Mouse (Mus musculus) heart, embryonic 14.5 days (tissue): ENCODE results near the gene Nol6. TPM values are rescaled to one million over a fixed set of nuclear protein-coding genes. Genes with fewer than 3 reads are reported as not detected.

Source experiments
- ATAC-seq: fragments of 200-750 bp; cut with Nextera tagmentation; 2 replicates; pipeline ENCODE4 v1.8.0; 2017; ENCODE audit warnings: low read depth, moderate TSS enrichment; ENCODE audit not compliant: insufficient number of reproducible peaks, insufficient read depth, low FRiP score
- H3K27ac ChIP-seq, 2 experiments: fragments of 200-500 bp in 1 of 2; fragments of 300-500 bp in 1 of 2; sonication (generic) in 1 of 2; replicated peaks in 1 of 2; 2 replicates each; pipeline ENCODE4 v1.5.1; 2012 to 2014; ENCODE audit warnings: low read depth in 2 of 2, low read length in 2 of 2, control low read depth in 1 of 2, mild to moderate bottlenecking in 1 of 2, mixed read lengths in 1 of 2; ENCODE audit not compliant: control insufficient read depth in 1 of 2, insufficient read depth in 1 of 2
- H3K27me3 ChIP-seq: fragments of 300-500 bp; sonication (generic); 2 replicates; pipeline ENCODE4 v1.6.1; 2014; ENCODE audit warnings: mild to moderate bottlenecking, low read length, control low read depth; ENCODE audit not compliant: control insufficient read depth, insufficient read depth
- H3K36me3 ChIP-seq: fragments of 300-500 bp; sonication (generic); 2 replicates; pipeline ENCODE4 v1.6.1; 2014; ENCODE audit warnings: mild to moderate bottlenecking, control low read depth, low read length, mixed read lengths; ENCODE audit not compliant: control insufficient read depth, insufficient read depth
- H3K4me1 ChIP-seq, 2 experiments: fragments of 200-500 bp in 1 of 2; fragments of 300-500 bp in 1 of 2; sonication (generic) in 1 of 2; 2 replicates each; pipeline ENCODE4 v1.6.1; 2012 to 2014; ENCODE audit warnings: low read length in 2 of 2, control low read depth in 1 of 2, mixed read lengths in 1 of 2; ENCODE audit not compliant: control insufficient read depth in 2 of 2, insufficient read depth in 2 of 2
- H3K4me2 ChIP-seq: fragments of 300-500 bp; sonication (generic); 2 replicates; pipeline ENCODE4 v1.6.1; 2014; ENCODE audit warnings: mild to moderate bottlenecking, low read length
- H3K4me3 ChIP-seq, 2 experiments: fragments of 200-500 bp in 1 of 2; fragments of 300-500 bp in 1 of 2; sonication (generic) in 1 of 2; 2 replicates each; pipeline ENCODE4 v1.5.1; 2012 to 2014; ENCODE audit warnings: low read length in 2 of 2, mild to moderate bottlenecking in 2 of 2, control low read depth in 1 of 2, low read depth in 1 of 2, moderate library complexity in 1 of 2; ENCODE audit not compliant: control insufficient read depth in 1 of 2, insufficient read depth in 1 of 2
- H3K9ac ChIP-seq: fragments of 300-500 bp; sonication (generic); 2 replicates; pipeline ENCODE4 v1.6.1; 2014; ENCODE audit warnings: mild to moderate bottlenecking, low read length
- H3K9me3 ChIP-seq: fragments of 300-500 bp; sonication (generic); 2 replicates; pipeline ENCODE4 v1.6.1; 2016; ENCODE audit warnings: low read length, control low read depth; ENCODE audit not compliant: control insufficient read depth
- WGBS: fragments of 180-500 bp; shearing (Covaris S2); extraction: QIAGEN DNeasy Blood & Tissue Kit; methylation state at CpG from one replicate; pipeline ENCODE4 v1.1.7; 2014; 5-methylcytosine and 5-hydroxymethylcytosine counted together
- polyA plus RNA-seq: library from polyadenylated mRNA; unstranded; fragments of >200 nt; fragmentation: Nextera tagmentation; extraction: Ambion mirVana; gene quantifications from 2 replicates; pipeline ENCODE4 v1.2.1, GENCODE M21; 2014

Nol6 gene
- polyA plus RNA-seq, 1 experiment from 2014 or later: 14.6 TPM

DNA sequence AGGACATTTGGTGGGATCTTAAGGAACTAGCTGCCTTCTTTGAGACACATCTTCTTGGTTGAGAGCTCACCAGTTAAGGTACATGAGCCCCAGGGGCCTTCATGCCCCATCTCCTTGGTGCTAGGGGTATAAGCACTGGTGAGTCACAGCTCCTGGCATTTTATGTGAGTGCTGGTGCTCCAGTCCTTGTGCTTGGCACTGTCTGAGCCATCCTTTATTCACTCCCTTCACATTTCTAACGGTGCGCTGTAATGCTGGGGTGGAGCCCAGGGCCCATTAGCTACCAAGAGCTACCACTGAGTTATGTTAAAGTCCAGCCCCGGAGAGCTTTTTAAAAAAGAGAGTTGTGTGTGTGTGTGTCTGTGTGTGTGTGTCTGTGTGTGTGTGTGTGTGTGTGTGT lies 28.9 kb upstream of the Nol6 start:
- no peaks in the 10 kb centered on the region for H3K9me3 ChIP-seq
- no peak for ATAC-seq

DNA sequence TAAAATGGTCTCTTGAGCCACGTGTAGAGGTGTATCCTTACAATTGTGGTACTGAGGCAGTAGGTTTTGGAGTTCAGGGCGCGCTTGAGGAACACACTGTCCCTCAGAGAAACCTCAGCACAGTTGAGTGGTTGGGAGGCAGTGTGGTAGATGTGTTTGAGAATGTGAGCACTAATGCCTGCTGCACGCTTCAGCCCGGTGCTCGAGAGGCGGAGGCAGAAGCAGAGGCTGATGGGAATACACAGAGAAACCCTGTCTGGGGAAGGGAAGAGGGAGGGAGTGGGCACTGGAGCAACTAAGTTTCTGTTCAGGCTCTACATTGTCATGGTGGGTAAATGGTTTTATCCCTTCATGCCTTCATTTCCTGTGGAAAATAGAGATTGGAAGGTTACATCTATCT lies 26.9 kb upstream of the Nol6 start:
- Histone ChIP-seq H3K9me3 (no peaks in the 10 kb centered on the region), H3K27ac (no peak overlapping the region), H3K4me3 (no peak overlapping the region), H3K36me3 (peaks cover 4% of the 10 kb centered on the region), H3K27me3 (no peaks in the 10 kb centered on the region), H3K9ac (no peak overlapping the region), H3K4me1 (0 out of 4 replicates have a peak, but pooled peaks cover 0 to 3% of the 10 kb centered on the region in 2 experiments), H3K4me2 (no peak overlapping the region)
- no peak for ATAC-seq
- WGBS: 94% methylated on average over 7 of the region's 7 CpGs

More for the DNA sequence above, 28.9 kb upstream of the Nol6 start:
- WGBS: 84% methylated on average over 3 of the region's 3 CpGs
- Histone ChIP-seq H3K4me3 (no peak overlapping the region), H3K27ac (no peak overlapping the region), H3K4me1 (peaks cover 0 to 9% of the 10 kb centered on the region in 2 experiments; a peak in 3 of 4 replicates), H3K36me3 (peaks cover 3% of the 10 kb centered on the region), H3K4me2 (no peak overlapping the region), H3K9ac (no peak overlapping the region), H3K27me3 (no peaks in the 10 kb centered on the region)

DNA sequence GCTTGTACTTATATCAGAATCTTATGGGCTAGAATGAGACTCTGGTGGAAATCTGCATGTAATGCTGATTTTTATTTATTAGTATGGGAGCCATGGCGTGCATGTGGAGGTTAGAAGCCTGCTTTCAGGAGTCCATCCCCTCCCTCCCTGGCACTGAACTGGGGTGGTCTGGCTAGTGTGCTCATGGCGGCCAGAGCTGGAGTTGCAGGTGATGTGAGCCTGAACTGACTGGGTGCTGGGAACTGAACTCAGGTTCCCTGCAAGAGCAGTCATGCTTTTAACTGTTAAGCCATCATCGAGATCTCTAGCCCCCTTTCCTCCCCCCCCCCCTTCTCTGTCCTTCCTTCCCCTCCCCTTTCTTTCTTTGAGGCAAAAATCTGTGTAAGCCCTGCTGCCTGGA lies 25.6 kb upstream of the Nol6 start:
- ATAC-seq: no peak
- H3K36me3 ChIP-seq: peaks cover 4% of the 10 kb centered on the region
- H3K4me1 ChIP-seq: 0 out of 4 replicates have a peak, but pooled peaks cover 0 to 3% of the 10 kb centered on the region in 2 experiments
- no peak overlapping the region for H3K4me2 ChIP-seq
- H3K27me3 ChIP-seq: no peaks in the 10 kb centered on the region
- H3K4me3 ChIP-seq: no peak overlapping the region
- 87% methylated on average over 3 of the region's 3 CpGs for WGBS
- H3K9ac ChIP-seq: no peak overlapping the region
- no peaks in the 10 kb centered on the region for H3K9me3 ChIP-seq
- no peak overlapping the region for H3K27ac ChIP-seq

DNA sequence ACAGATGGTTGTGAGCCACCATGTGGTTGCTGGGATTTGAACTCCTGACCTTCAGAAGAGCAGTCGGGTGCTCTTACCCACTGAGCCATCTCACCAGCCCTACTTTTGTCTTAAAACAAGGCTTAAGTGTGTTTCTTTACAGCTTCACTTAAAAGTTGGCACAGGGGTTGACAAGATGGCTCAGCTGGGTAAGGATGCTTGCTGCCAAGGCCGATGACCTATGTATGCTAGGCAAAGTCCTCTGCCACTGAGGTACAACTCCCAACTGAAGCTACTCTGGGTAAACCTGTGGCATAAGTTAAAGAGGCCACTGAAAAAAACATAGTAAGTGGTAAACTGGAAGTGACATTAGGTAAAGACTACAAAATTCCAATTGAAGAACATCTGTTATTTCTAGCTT lies 18.3 kb upstream of the Nol6 start:
- Histone ChIP-seq H3K4me3 (no peak overlapping the region), H3K27me3 (no peaks in the 10 kb centered on the region), H3K4me2 (no peak overlapping the region), H3K9me3 (0 out of 2 replicates have a peak, but pooled peaks cover 4% of the 10 kb centered on the region), H3K36me3 (peaks cover 35% of the 10 kb centered on the region), H3K27ac (no peak overlapping the region), H3K9ac (no peak overlapping the region), H3K4me1 (peaks cover 0 to 12% of the 10 kb centered on the region in 2 experiments; a peak in 2 of 4 replicates)
- WGBS: 85% methylated on average over 2 of the region's 2 CpGs
- ATAC-seq: no peak

DNA sequence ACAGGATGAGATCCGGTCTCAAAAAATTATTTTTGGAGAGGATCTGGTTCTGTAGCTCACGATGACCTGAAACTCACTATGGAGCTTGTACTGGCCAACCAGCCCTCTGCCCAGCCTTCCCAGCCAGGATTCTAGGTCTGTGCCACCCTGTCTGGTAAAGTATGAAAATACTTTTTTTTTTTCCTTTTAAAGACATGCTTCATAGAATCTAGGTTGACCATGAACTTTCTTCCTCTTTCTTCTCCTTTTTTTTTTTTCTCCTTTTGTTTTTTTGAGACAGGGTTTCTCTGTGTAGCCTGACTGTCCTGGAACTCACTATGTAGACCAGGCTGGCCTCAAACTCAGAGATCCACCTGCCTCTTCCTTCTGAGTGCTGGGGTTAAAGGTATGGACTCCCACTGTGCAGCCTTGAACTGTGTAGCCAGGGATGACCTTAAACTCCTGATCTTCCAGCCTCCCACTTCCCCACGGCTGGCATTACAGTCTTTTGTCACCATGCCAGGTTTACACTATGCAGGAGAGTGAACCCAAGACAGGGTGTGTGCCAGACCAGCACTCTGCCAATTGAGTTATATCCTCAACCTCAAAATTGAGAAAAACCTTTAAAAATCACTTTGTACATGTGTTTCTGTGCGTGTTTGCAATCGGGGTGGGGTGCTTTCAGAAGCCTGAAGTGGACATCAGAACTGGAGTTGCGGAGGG lies 16.1 kb upstream of the Nol6 start:
- Histone ChIP-seq H3K9ac (no peak overlapping the region), H3K9me3 (0 out of 2 replicates have a peak, but pooled peaks cover 4% of the 10 kb centered on the region), H3K4me2 (no peak overlapping the region), H3K27me3 (no peaks in the 10 kb centered on the region), H3K27ac (no peak overlapping the region), H3K4me1 (peaks cover 0 to 12% of the 10 kb centered on the region in 2 experiments; a peak in 2 of 4 replicates), H3K36me3 (peaks cover 35% of the 10 kb centered on the region), H3K4me3 (no peak overlapping the region)
- ATAC-seq: no peak
- WGBS: 83% methylated on average over 6 of the region's 6 CpGs

DNA sequence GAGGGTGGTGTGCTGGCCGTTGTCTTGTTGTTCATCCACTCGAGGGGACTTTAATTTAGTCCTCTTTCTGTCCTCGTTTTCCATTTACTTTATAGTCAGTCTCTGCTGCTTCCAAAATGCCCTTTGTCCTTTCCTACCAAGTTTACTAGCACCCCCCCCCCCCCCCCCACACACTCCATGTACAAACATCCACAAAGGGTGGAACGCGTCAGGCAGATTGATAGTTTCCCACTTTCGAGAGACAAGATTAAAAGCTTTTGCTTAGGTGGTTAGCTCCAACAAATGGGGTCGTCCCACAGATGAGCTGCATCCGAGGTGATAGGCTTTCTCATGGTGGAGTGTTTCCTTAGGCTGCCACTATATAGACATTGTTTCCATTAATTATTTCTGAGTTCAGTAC lies 12.6 kb upstream of the Nol6 start:
- ATAC-seq: no peak
- WGBS: under 1% methylated on average over 8 of the region's 8 CpGs
- Histone ChIP-seq H3K27me3 (no peaks in the 10 kb centered on the region), H3K4me1 (peaks cover 0 to 14% of the 10 kb centered on the region in 2 experiments; a peak in 2 of 4 replicates), H3K4me3 (peak overlapping the region; percentile 95 to 98), H3K9ac (peak overlapping the region; percentile 95), H3K27ac (peak overlapping the region; percentile 99), H3K4me2 (peak overlapping the region; percentile 61), H3K36me3 (peaks cover 23% of the 10 kb centered on the region), H3K9me3 (0 out of 2 replicates have a peak, but pooled peaks cover 4% of the 10 kb centered on the region)

DNA sequence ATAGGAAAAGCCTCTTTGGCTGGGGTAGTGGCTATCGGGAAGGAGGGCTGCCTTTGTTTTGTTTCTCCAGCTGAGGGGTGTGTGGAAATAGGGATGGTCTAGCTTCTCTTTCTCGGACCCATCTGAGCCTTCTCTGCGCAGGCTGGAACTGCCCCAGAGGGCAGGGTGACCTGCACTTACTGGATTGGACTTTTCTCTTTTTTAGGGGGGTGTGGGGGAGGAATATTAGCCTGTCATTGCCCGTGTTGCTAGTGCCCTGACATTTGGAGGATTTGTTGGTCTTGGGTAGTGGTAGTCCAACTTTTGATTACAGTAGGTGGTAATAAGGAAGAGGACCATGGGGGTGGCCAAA lies 12.2 kb upstream of the Nol6 start:
- peaks cover 0 to 14% of the 10 kb centered on the region in 2 experiments; a peak in 2 of 4 replicates for H3K4me1 ChIP-seq
- H3K27ac ChIP-seq: peak overlapping the region; percentile 99
- H3K9ac ChIP-seq: peak overlapping the region; percentile 95
- peak overlapping the region; percentile 61 for H3K4me2 ChIP-seq
- 0% methylated on average over 4 of the region's 4 CpGs for WGBS
- 0 out of 2 replicates have a peak, but pooled peaks cover 4% of the 10 kb centered on the region for H3K9me3 ChIP-seq
- no peaks in the 10 kb centered on the region for H3K27me3 ChIP-seq
- H3K36me3 ChIP-seq: peaks cover 21% of the 10 kb centered on the region
- H3K4me3 ChIP-seq: peak overlapping the region; percentile 95 to 98
- no peak; the same call in 1 of the 2 replicates for ATAC-seq
